Mouse (Mus musculus) left cerebral cortex, adult 18-20 months (tissue): ENCODE results near the gene Itpkb. TPM values are rescaled to one million over a fixed set of nuclear protein-coding genes. Genes with fewer than 3 reads are reported as not detected.

Experiments used
- DNase-seq, 2 experiments: peaks; one replicate each; pipeline ENCODE4 v3.0.0; 2021 to 2022; ENCODE audit warnings: low spot score in 2 of 2, mixed read lengths in 1 of 2
- total RNA-seq, 2 experiments: library from RNA; stranded (reverse); gene quantifications; 2 replicates each; pipeline ENCODE4 v1.2.3; 2021

Itpkb gene
- total RNA-seq, 2 experiments from 2014 or later = 18.3 to 20.2 TPM

GRCm38 (mm10) chr1:180410306-180410705 is 80.0 kb downstream of the Itpkb start:
- no peak for DNase-seq

GRCm38 (mm10) chr1:180415064-180415463 is 84.8 kb downstream of the Itpkb start:
- DNase-seq = no peak

- DNase-seq = no peak
Measured at GRCm38 (mm10) chr1:180415836-180416235, 85.6 kb downstream of the Itpkb start.

- DNase-seq = no peak
Measured at GRCm38 (mm10) chr1:180417118-180417517, 86.8 kb downstream of the Itpkb start.

GRCm38 (mm10) chr1:180419059-180419458 is 88.8 kb downstream of the Itpkb start:
- DNase-seq = no peak

- DNase-seq = peak in 1 of 2 experiments; percentile 51
Measured at GRCm38 (mm10) chr1:180420496-180421164, 90.3 kb downstream of the Itpkb start.

GRCm38 (mm10) chr1:180421165-180421909 is 91.1 kb downstream of the Itpkb start:
- no peak for DNase-seq

- DNase-seq = peak; percentile 76 to 82
Measured at GRCm38 (mm10) chr1:180422076-180422828, 92.0 kb downstream of the Itpkb start.

- no peak for DNase-seq
Measured at GRCm38 (mm10) chr1:180423008-180423639, 92.8 kb downstream of the Itpkb start.

GRCm38 (mm10) chr1:180423931-180424330 is 93.6 kb downstream of the Itpkb start:
- DNase-seq = no peak

- DNase-seq = no peak
Measured at GRCm38 (mm10) chr1:180426405-180426804, 96.1 kb downstream of the Itpkb start.

GRCm38 (mm10) chr1:180427685-180428084 is 97.4 kb downstream of the Itpkb start:
- DNase-seq = peak in 1 of 2 experiments; percentile 69

- DNase-seq = peak; percentile 60 to 61
Measured at GRCm38 (mm10) chr1:180428101-180428712, 97.9 kb downstream of the Itpkb start.

- no peak for DNase-seq
Measured at GRCm38 (mm10) chr1:180428871-180429270, 98.6 kb downstream of the Itpkb start.

- DNase-seq = no peak
Measured at GRCm38 (mm10) chr1:180429819-180430218, 99.5 kb downstream of the Itpkb start.

GRCm38 (mm10) chr1:180431833-180432232 is 101.5 kb downstream of the Itpkb start:
- peak in 1 of 2 experiments; percentile 55 for DNase-seq

- no peak for DNase-seq
Measured at GRCm38 (mm10) chr1:180433098-180433538, 102.8 kb downstream of the Itpkb start.

- DNase-seq = peak; percentile 49 to 74
Measured at GRCm38 (mm10) chr1:180433796-180434566, 103.7 kb downstream of the Itpkb start.

GRCm38 (mm10) chr1:180434925-180435324 is 104.6 kb downstream of the Itpkb start:
- no peak for DNase-seq

GRCm38 (mm10) chr1:180439496-180439895 is 109.2 kb downstream of the Itpkb start:
- DNase-seq = no peak
